ENCODE assay signal across 28 mouse cellular contexts in genomic region chr17:49196046-49196684, GRCm38 (mm10).
DNase-seq lines count a peak whose midpoint lies in the region; ATAC-seq lines count a peak whose summit lies in the region.
"Had no signal": no experiment of that assay in that cellular context is flagged by ENCODE, and none has a peak within 500 bp of the region (broad histone marks: within the 10 kb centered on the region; RNA-seq: fewer than 3 reads in every experiment).

No protein-coding gene starts in this region.

- H3K27ac ChIP-seq in kidney, embryonic 16.5 days (ENCODE audit: low read length): no peak overlapping the region
- H3K27ac ChIP-seq in kidney, embryonic 14.5 days (ENCODE audit: low read depth, low read length): no peak overlapping the region
- peak overlapping the region; percentile 75 for H3K27ac ChIP-seq in limb, embryonic 10.5 days
- H3K27ac ChIP-seq in limb, embryonic 13.5 days: no peak overlapping the region
- H3K27ac ChIP-seq: embryonic facial prominence, embryonic 10.5 days; embryonic facial prominence, embryonic 13.5 days; forebrain, embryonic 10.5 days; forebrain, embryonic 13.5 days; gastrocnemius, adult 2 months; hindbrain, embryonic 12.5 days; hindbrain, embryonic 15.5 days had no signal

- peaks cover 14% of the 10 kb centered on the region for H3K9me3 ChIP-seq in kidney, embryonic 16.5 days (ENCODE audit: low read length)
- peaks cover 11% of the 10 kb centered on the region for H3K9me3 ChIP-seq in kidney, embryonic 14.5 days (ENCODE audit: control insufficient read depth, low read length)
- H3K9me3 ChIP-seq in limb, embryonic 10.5 days (replicated peaks): 0 out of 2 replicates have a peak, but pooled peaks cover 6% of the 10 kb centered on the region
- H3K9me3 ChIP-seq in limb, embryonic 13.5 days: peaks cover 16% of the 10 kb centered on the region
- H3K9me3 ChIP-seq: embryonic facial prominence, embryonic 13.5 days; forebrain, embryonic 13.5 days; hindbrain, embryonic 15.5 days had no signal

- no peak overlapping the region for H3K4me3 ChIP-seq in kidney, embryonic 16.5 days (ENCODE audit: low read length)
- no peak overlapping the region for H3K4me3 ChIP-seq in kidney, embryonic 14.5 days (ENCODE audit: low read length)
- H3K4me3 ChIP-seq in limb, embryonic 10.5 days: no peak overlapping the region
- no peak overlapping the region for H3K4me3 ChIP-seq in limb, embryonic 13.5 days
- H3K4me3 ChIP-seq: embryonic facial prominence, embryonic 10.5 days; embryonic facial prominence, embryonic 13.5 days; forebrain, embryonic 10.5 days; forebrain, embryonic 13.5 days; gastrocnemius, adult 2 months; hindbrain, embryonic 12.5 days; hindbrain, embryonic 15.5 days had no signal

- no peak overlapping the region for H3K4me2 ChIP-seq in kidney, embryonic 16.5 days (replicated peaks; ENCODE audit: low read depth, low read length)
- no peak overlapping the region for H3K4me2 ChIP-seq in kidney, embryonic 14.5 days (replicated peaks; ENCODE audit: low read depth, low read length)
- H3K4me2 ChIP-seq in limb, embryonic 13.5 days (replicated peaks): no peak overlapping the region
- H3K4me2 ChIP-seq: embryonic facial prominence, embryonic 13.5 days; forebrain, embryonic 13.5 days; heart, embryonic 11.5 days; hindbrain, embryonic 12.5 days; hindbrain, embryonic 15.5 days had no signal

- no peaks in the 10 kb centered on the region for H3K36me3 ChIP-seq in kidney, embryonic 16.5 days (ENCODE audit: insufficient read depth, low read length)
- H3K36me3 ChIP-seq in kidney, embryonic 14.5 days (ENCODE audit: control insufficient read depth, insufficient read depth, low read length): no peaks in the 10 kb centered on the region
- H3K36me3 ChIP-seq in limb, embryonic 10.5 days: no peaks in the 10 kb centered on the region
- H3K36me3 ChIP-seq in limb, embryonic 13.5 days: no peaks in the 10 kb centered on the region
- H3K36me3 ChIP-seq: embryonic facial prominence, embryonic 10.5 days; embryonic facial prominence, embryonic 13.5 days; forebrain, embryonic 10.5 days; G1E; hindbrain, embryonic 12.5 days; hindbrain, embryonic 15.5 days had no signal

- 25% methylated on average over 8 of the region's 8 CpGs for WGBS in kidney, embryonic 16.5 days
- WGBS in kidney, embryonic 14.5 days: 25% methylated on average over 8 of the region's 8 CpGs
- WGBS in limb, embryonic 10.5 days: 51% methylated on average over 8 of the region's 8 CpGs
- 16% methylated on average over 8 of the region's 8 CpGs for WGBS in limb, embryonic 13.5 days

- H3K9ac ChIP-seq in kidney, embryonic 16.5 days (replicated peaks; ENCODE audit: low read length): no peak overlapping the region
- no peak overlapping the region for H3K9ac ChIP-seq in kidney, embryonic 14.5 days (ENCODE audit: low read depth, low read length)
- H3K9ac ChIP-seq in limb, embryonic 13.5 days: no peak overlapping the region
- H3K9ac ChIP-seq: embryonic facial prominence, embryonic 13.5 days; forebrain, embryonic 13.5 days; hindbrain, embryonic 12.5 days; hindbrain, embryonic 15.5 days had no signal

- peak; percentile 70; the same call in 1 of the 2 replicates for ATAC-seq in kidney, embryonic 16.5 days (ENCODE audit: low FRiP score, low TSS enrichment)
- ATAC-seq in kidney, embryonic 14.5 days (ENCODE audit: low FRiP score, low TSS enrichment): no peak
- ATAC-seq in limb, embryonic 13.5 days (ENCODE audit: low FRiP score, low read depth): peak; percentile 54; the same call in 1 of the 2 replicates
- ATAC-seq: forebrain, embryonic 13.5 days; forebrain, embryonic 16.5 days; Patski had no signal

- DNase-seq in forelimb bud, embryonic 11.5 days (ENCODE audit: low read depth, low spot score): peak; percentile 66
- DNase-seq in limb, embryonic 10.5 days (ENCODE audit: low spot score): no peak
- no peak for DNase-seq in cerebellum, postnatal 36 days
- DNase-seq in left cerebral cortex, adult 11 months (ENCODE audit: low spot score): no peak
- DNase-seq: adrenal gland, postnatal 10 days; adrenal gland, postnatal 36 days; B cell, adult 2 months; cerebellum, adult 18-20 months; cerebellum, adult 9-11 months; cerebellum, postnatal 25 days; embryo, embryonic 11 days; gastrocnemius, adult 2 months; gastrocnemius, postnatal 14 days; heart, adult 11 months had no signal

- peaks cover 11% of the 10 kb centered on the region for H3K27me3 ChIP-seq in kidney, embryonic 16.5 days (ENCODE audit: insufficient read depth, low read length)
- peaks cover 5% of the 10 kb centered on the region; the same call in 1 of the 2 replicates for H3K27me3 ChIP-seq in kidney, embryonic 14.5 days (ENCODE audit: control insufficient read depth, insufficient read depth, low read length)
- H3K27me3 ChIP-seq in limb, embryonic 10.5 days (ENCODE audit: low read depth, poor library complexity, severe bottlenecking): no peaks in the 10 kb centered on the region
- H3K27me3 ChIP-seq in limb, embryonic 13.5 days: no peaks in the 10 kb centered on the region
- H3K27me3 ChIP-seq: CH12.LX; forebrain, embryonic 13.5 days; hindbrain, embryonic 15.5 days had no signal

- H3K4me1 ChIP-seq in kidney, embryonic 16.5 days (ENCODE audit: insufficient read depth, low read length): no peaks in the 10 kb centered on the region
- H3K4me1 ChIP-seq in kidney, embryonic 14.5 days (ENCODE audit: control insufficient read depth, insufficient read depth, low read length): no peaks in the 10 kb centered on the region
- peaks cover 19% of the 10 kb centered on the region for H3K4me1 ChIP-seq in limb, embryonic 10.5 days
- H3K4me1 ChIP-seq in limb, embryonic 13.5 days: peaks cover 10% of the 10 kb centered on the region; the same call in 1 of the 2 replicates
- H3K4me1 ChIP-seq: embryonic facial prominence, embryonic 10.5 days; embryonic facial prominence, embryonic 13.5 days; forebrain, embryonic 10.5 days; forebrain, embryonic 13.5 days; hindbrain, embryonic 12.5 days; hindbrain, embryonic 15.5 days had no signal
